Mouse (Mus musculus): ENCODE measurements around the gene Rnf166.

The Rnf166 gene

GRCm38 (mm10) chr8:122470691-122471090 is 5.2 kb downstream of the Rnf166 start:
- in situ Hi-C loops (cut with MboI; ENCODE audit: unreplicated experiment in 2 of 2): no loop called here

GRCm38 (mm10) chr8:122469965-122470364 is 5.9 kb downstream of the Rnf166 start:
- in situ Hi-C loops (cut with MboI; ENCODE audit: unreplicated experiment in 2 of 2): no loop called here

- in situ Hi-C loops (cut with MboI; ENCODE audit: unreplicated experiment in 2 of 2): no loop called here
Observed at GRCm38 (mm10) chr8:122469407-122469806, 6.5 kb downstream of the Rnf166 start.

GRCm38 (mm10) chr8:122467816-122468215 is 8.0 kb downstream of the Rnf166 start:
- in situ Hi-C loops (cut with MboI; ENCODE audit: unreplicated experiment in 2 of 2): no loop called here

GRCm38 (mm10) chr8:122464985-122465384 is 10.9 kb downstream of the Rnf166 start:
- in situ Hi-C loops (cut with MboI; ENCODE audit: unreplicated experiment in 2 of 2): no loop called here

- in situ Hi-C loops (cut with MboI; ENCODE audit: unreplicated experiment in 2 of 2): no loop called here
Observed at GRCm38 (mm10) chr8:122463651-122464640, 11.9 kb downstream of the Rnf166 start.

GRCm38 (mm10) chr8:122462510-122462909 is 13.4 kb downstream of the Rnf166 start:
- in situ Hi-C loops (cut with MboI; ENCODE audit: unreplicated experiment in 2 of 2): no loop called here

- in situ Hi-C loops (cut with MboI; ENCODE audit: unreplicated experiment in 2 of 2): no loop called here
Observed at GRCm38 (mm10) chr8:122461473-122462148, 14.3 kb downstream of the Rnf166 start.

GRCm38 (mm10) chr8:122460524-122461472 is 15.1 kb downstream of the Rnf166 start, which contains the start of gene Snai3:
Gene Snai3, minus strand, starts transcription at chr8:122460733.
- in situ Hi-C loops (cut with MboI; ENCODE audit: unreplicated experiment in 2 of 2): no loop called here

- in situ Hi-C loops (cut with MboI; ENCODE audit: unreplicated experiment in 2 of 2): no loop called here
Observed at GRCm38 (mm10) chr8:122459990-122460389, 15.9 kb downstream of the Rnf166 start.

- in situ Hi-C loops (cut with MboI; ENCODE audit: unreplicated experiment in 2 of 2): no loop called here
Observed at GRCm38 (mm10) chr8:122459218-122459900, 16.5 kb downstream of the Rnf166 start.

- in situ Hi-C loops (cut with MboI; ENCODE audit: unreplicated experiment in 2 of 2): no loop called here
Observed at GRCm38 (mm10) chr8:122457171-122457570, 18.7 kb downstream of the Rnf166 start.

- in situ Hi-C loops (cut with MboI; ENCODE audit: unreplicated experiment in 2 of 2): no loop called here
Observed at GRCm38 (mm10) chr8:122454409-122454808, 21.5 kb downstream of the Rnf166 start.

GRCm38 (mm10) chr8:122452154-122452553 is 23.7 kb downstream of the Rnf166 start:
- in situ Hi-C loops (cut with MboI; ENCODE audit: unreplicated experiment in 2 of 2): no loop called here

- in situ Hi-C loops (cut with MboI; ENCODE audit: unreplicated experiment in 2 of 2): no loop called here
Observed at GRCm38 (mm10) chr8:122451161-122451703, 24.6 kb downstream of the Rnf166 start.

- in situ Hi-C loops (cut with MboI; ENCODE audit: unreplicated experiment in 2 of 2): loop anchor here (10.0 kb wide), 2 partner anchors 160 to 170 kb away; partner anchors contain the start of gene Zfpm1 (in 1 of the 2)
Observed at GRCm38 (mm10) chr8:122445203-122445602, 30.7 kb downstream of the Rnf166 start.

GRCm38 (mm10) chr8:122444058-122444748 is 31.7 kb downstream of the Rnf166 start:
- in situ Hi-C loops (cut with MboI; ENCODE audit: unreplicated experiment in 2 of 2): loop anchor here (5.0 to 10.0 kb wide), 3 partner anchors 103 to 169 kb away; partner anchors contain the start of gene Zfpm1 (in 1 of the 2)

GRCm38 (mm10) chr8:122443262-122444006 is 32.4 kb downstream of the Rnf166 start, which contains the start of gene Mvd:
Gene Mvd, minus strand, starts transcription at chr8:122443422.
- in situ Hi-C loops (cut with MboI; ENCODE audit: unreplicated experiment in 2 of 2): loop anchor here (5.0 to 10.0 kb wide), 3 partner anchors 104 to 169 kb away; partner anchors contain the start of gene Zfpm1 (in 1 of the 2)
